Mouse (Mus musculus): ENCODE measurements around the gene Krt1.

DNA sequence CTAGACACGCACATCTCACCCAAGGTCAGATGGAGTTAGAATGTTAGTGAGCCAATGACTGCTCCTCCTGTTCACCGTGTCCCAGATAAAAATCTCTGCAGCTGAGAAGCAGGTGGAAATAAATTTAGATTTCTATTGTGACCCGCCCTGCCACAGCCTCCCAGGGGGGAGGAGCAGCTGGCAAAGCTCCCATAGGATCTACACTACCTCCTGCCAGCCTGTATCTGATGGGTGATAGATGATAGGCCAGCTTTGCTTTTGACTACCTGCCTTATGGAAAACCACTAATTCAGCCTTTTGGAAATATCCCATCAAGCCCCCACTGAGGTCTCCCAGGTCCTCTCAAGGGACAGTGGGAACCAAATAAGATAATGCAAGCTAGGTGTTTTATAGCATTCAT lies 5.1 kb upstream of the Krt1 start:
- TF ChIP-seq EP300 (IDR thresholded peaks at IDR 0.05; ENCODE audit: low read depth) (no peak), CTCF (IDR thresholded peaks at IDR 0.05; ENCODE audit: low read depth) (no peak)
